Mouse (Mus musculus) kidney, embryonic 15.5 days (tissue): ENCODE data around the gene Itpr1. TPM values are rescaled to one million over a fixed set of nuclear protein-coding genes. Genes with fewer than 3 reads are reported as not detected.

ENCODE experiments used
- ATAC-seq: fragments of 200-750 bp; cut with Nextera tagmentation; replicated peaks from 2 replicates; pipeline ENCODE4 v1.8.0; 2017; ENCODE audit warnings: moderate TSS enrichment; ENCODE audit not compliant: low FRiP score
- H3K27ac ChIP-seq: fragments of 300-500 bp; sonication (generic); 2 replicates; pipeline ENCODE4 v1.5.1; 2015; ENCODE audit warnings: mild to moderate bottlenecking, inconsistent platforms
- H3K27me3 ChIP-seq: fragments of 300-500 bp; sonication (generic); 2 replicates; pipeline ENCODE4 v1.6.1; 2015; ENCODE audit warnings: inconsistent platforms
- H3K36me3 ChIP-seq: fragments of 300-500 bp; sonication (generic); 2 replicates; pipeline ENCODE4 v1.6.1; 2015; ENCODE audit warnings: inconsistent platforms
- H3K4me1 ChIP-seq: fragments of 300-500 bp; sonication (generic); 2 replicates; pipeline ENCODE4 v1.6.1; 2015; ENCODE audit warnings: inconsistent platforms
- H3K4me2 ChIP-seq: fragments of 300-500 bp; sonication (generic); 2 replicates; pipeline ENCODE4 v1.6.1; 2015; ENCODE audit warnings: moderate library complexity, mild to moderate bottlenecking, inconsistent platforms
- H3K4me3 ChIP-seq: fragments of 300-500 bp; sonication (generic); replicated peaks from 2 replicates; pipeline ENCODE4 v1.5.1; 2015; ENCODE audit warnings: mild to moderate bottlenecking, inconsistent platforms
- H3K9ac ChIP-seq: fragments of 300-500 bp; sonication (generic); 2 replicates; pipeline ENCODE4 v1.6.1; 2015; ENCODE audit warnings: mild to moderate bottlenecking, inconsistent platforms
- H3K9me3 ChIP-seq: fragments of 300-500 bp; sonication (generic); replicated peaks from 2 replicates; pipeline ENCODE4 v1.6.1; 2016; ENCODE audit warnings: inconsistent platforms
- WGBS: fragments of 180-500 bp; shearing (Covaris S2); methylation state at CpG from one replicate; pipeline ENCODE4 v1.1.7; 2015; ENCODE audit warnings: mixed read lengths; 5-methylcytosine and 5-hydroxymethylcytosine counted together
- polyA plus RNA-seq: library from polyadenylated mRNA; unstranded; fragments of >200 nt; fragmentation: Nextera tagmentation; extraction: Ambion mirVana; gene quantifications from 2 replicates; pipeline ENCODE4 v1.2.1, GENCODE M21; 2015

Gene Itpr1
- polyA plus RNA-seq, 1 experiment from 2014 or later: 19.4 TPM

DNA sequence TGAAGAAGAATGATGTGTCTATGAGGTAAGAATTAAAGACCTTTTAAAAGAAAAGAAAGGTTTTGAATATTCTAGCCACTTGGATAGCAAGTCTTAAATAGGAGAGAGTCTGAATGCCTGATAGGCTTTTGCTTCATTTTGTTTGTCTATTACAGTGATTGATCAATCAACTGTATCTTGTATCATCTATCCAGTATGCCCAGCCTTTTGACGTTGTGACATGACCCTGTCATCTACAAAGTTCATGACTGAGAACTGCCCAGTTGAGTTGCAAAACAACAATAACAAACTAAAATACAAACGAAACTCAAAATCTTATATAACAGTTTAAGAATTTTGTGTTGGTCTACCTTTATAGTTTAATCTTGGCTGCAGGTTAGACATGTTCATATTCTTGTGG, 78.1 kb downstream of the Itpr1 start:
- Histone ChIP-seq H3K36me3 (no peaks in the 10 kb centered on the region), H3K9ac (no peak overlapping the region), H3K27ac (no peak overlapping the region), H3K4me3 (no peak overlapping the region), H3K4me2 (no peak overlapping the region), H3K4me1 (no peaks in the 10 kb centered on the region), H3K27me3 (no peaks in the 10 kb centered on the region), H3K9me3 (no peaks in the 10 kb centered on the region)
- 89% methylated on average over 2 of the region's 2 CpGs for WGBS
- ATAC-seq: no peak

DNA sequence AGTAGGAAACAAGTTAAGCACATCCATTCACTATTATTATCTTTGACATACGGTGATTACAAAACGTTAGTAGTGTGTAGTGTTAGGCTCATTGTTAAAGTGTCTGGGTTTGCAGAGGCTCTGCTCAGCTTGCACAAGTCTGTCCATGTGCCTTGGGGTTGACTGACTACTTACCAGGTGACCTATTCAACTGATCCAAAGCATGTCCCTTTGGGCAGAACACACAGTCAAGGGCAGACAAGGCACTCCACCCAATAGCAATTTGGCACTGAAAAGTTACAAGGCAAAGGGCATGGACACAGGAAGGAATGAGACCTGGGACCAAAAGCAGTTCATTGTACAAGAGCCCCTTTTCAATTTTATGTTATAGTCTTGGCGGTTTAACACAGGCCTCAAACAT, 78.7 kb downstream of the Itpr1 start:
- Histone ChIP-seq H3K4me2 (no peak overlapping the region), H3K4me3 (no peak overlapping the region), H3K4me1 (no peaks in the 10 kb centered on the region), H3K9ac (no peak overlapping the region), H3K9me3 (no peaks in the 10 kb centered on the region), H3K36me3 (no peaks in the 10 kb centered on the region), H3K27ac (no peak overlapping the region), H3K27me3 (no peaks in the 10 kb centered on the region)
- no peak for ATAC-seq
- 92% methylated on average over 3 of the region's 3 CpGs for WGBS

DNA sequence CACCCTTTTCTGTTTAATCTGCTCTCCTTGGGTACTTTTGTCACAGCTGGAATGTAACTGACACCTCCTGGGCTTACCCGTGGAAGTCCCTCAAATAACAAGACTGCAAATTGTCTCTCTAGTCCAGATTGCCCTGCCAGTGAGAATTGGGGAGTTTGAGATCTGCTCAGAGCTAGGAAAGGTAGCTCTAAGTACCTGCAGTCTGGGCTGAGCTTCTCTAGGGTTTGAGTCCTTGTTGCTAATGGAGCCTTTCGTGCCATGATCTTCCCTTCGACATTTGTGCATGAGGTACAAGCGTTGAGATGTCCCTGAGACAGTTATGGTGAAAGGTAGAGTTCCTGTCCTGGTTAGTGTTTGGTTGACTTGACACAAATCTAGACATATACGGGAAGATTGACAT, 89.0 kb downstream of the Itpr1 start:
- Histone ChIP-seq H3K9ac (no peak overlapping the region), H3K9me3 (no peaks in the 10 kb centered on the region), H3K4me3 (no peak overlapping the region), H3K4me2 (no peak overlapping the region), H3K4me1 (peaks cover 21% of the 10 kb centered on the region), H3K27me3 (no peaks in the 10 kb centered on the region), H3K36me3 (no peaks in the 10 kb centered on the region), H3K27ac (no peak overlapping the region)
- ATAC-seq: no peak
- WGBS: 82% methylated on average over 5 of the region's 5 CpGs

DNA sequence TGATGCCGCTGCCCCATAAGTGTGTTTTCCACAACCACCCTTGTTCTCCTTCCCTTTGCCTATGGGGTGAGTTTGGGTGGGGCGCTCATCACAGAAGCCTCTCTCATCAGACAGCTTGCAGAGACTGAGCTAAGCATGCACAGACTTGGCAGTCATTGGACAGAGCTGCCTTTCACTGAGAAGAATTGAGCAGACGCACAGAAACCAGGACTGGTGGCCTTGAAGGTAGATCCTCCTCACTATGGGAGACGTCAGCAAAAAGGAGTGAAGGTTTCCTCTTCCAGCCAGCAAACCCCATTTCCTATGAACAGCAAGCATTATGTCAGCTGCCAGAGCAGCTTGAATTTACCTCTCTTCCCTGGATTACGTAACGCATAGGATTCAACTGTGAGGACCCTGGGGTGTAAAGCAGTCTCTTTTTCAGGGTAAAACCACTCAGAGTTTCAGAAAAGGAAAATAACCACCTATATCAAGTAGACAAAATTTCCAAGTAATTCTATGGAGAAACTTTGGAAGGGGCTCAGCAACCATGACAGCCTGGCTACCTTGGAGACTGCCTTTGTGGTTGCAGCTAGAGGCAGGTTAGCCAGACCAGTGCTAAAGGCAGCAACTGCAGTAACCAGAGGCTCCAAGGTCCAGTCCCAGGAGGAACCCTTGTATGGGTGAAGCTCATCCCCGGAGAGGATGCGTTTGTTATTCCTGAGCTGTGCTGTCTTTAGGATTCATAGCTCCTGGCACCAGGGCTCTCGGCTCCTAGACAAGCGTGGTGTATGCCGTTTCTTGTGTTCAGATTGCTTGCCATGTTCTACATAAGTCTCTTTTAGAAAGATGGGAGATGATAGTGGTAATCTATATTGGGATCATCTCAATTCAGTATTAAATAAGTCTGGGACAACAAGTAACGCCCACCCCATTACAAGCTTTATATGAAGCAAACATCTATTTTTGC, 91.0 kb downstream of the Itpr1 start:
- no peaks in the 10 kb centered on the region for H3K36me3 ChIP-seq
- H3K27ac ChIP-seq: no peak overlapping the region
- H3K9me3 ChIP-seq: no peaks in the 10 kb centered on the region
- WGBS: 77% methylated on average over 12 of the region's 12 CpGs
- no peak overlapping the region for H3K4me2 ChIP-seq
- H3K9ac ChIP-seq: no peak overlapping the region
- H3K4me3 ChIP-seq: no peak overlapping the region
- no peak for ATAC-seq
- peaks cover 26% of the 10 kb centered on the region for H3K4me1 ChIP-seq
- no peaks in the 10 kb centered on the region for H3K27me3 ChIP-seq

DNA sequence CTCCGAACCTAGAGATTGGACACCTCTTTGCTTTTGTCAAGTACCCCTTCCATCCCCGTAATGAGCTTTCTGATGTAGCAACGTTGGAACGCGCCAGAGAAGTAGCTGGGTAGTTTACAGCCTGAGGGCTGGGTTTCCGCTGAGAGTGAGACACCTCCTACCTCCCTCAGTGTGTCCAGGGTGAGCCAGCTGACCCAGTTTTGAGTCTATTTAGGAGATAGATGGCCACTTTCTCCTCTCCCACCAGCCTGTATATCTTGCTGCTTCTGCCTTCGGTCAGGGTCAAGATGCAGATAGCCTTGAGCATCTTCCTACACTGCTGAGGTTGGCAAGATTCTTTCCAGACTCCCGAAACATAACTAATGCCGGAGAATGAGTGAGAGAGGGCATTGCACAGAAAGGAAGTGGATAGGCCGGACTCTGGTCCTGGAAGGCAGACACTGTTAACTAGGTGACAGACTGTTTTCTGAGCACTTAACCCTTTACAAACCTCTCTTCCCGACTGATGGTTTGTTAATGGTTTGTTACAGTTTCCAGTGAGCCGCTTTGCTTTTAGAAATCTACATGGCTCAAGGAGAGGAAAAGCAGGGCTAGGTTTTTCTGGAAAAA, 92.4 kb downstream of the Itpr1 start:
- Histone ChIP-seq H3K4me2 (0 out of 2 replicates have a peak overlapping the region, but pooled peaks have one; percentile 3), H3K27ac (peak overlapping the region; percentile 48; the same call in 1 of the 2 replicates), H3K4me1 (peaks cover 26% of the 10 kb centered on the region), H3K36me3 (no peaks in the 10 kb centered on the region), H3K9ac (no peak overlapping the region), H3K4me3 (no peak overlapping the region), H3K27me3 (no peaks in the 10 kb centered on the region), H3K9me3 (no peaks in the 10 kb centered on the region)
- WGBS: 24% methylated on average over 12 of the region's 12 CpGs
- ATAC-seq: no peak; the same call in 1 of the 2 replicates

DNA sequence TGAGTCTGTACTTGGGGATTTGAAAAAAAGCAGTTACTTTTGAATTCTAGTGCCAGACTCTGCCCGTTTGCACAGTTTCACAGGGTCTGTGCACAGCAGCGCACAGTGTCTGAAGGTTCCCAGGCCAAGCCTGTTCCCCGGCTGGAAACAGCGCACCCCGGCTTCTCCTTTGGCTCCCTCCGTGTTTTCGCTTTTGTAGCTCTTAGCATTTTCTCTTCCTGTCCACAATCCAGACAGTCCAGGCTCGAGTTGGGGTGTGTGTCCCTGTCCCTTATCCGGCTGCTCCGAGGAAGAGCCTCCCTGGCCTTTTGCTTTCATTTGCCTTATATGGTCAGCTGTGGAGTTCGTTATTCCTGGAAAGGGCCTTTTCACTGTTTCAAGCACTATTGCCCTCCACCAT, 93.3 kb downstream of the Itpr1 start:
- Histone ChIP-seq H3K27me3 (no peaks in the 10 kb centered on the region), H3K4me3 (0 out of 2 replicates have a peak overlapping the region, but pooled peaks have one; percentile 7), H3K4me2 (peak overlapping the region; percentile 43), H3K4me1 (peaks cover 26% of the 10 kb centered on the region), H3K9ac (no peak overlapping the region), H3K9me3 (no peaks in the 10 kb centered on the region), H3K27ac (peak overlapping the region; percentile 81), H3K36me3 (no peaks in the 10 kb centered on the region)
- ATAC-seq: peak; percentile 65; the same call in 1 of the 2 replicates
- WGBS: 37% methylated on average over 11 of the region's 11 CpGs

DNA sequence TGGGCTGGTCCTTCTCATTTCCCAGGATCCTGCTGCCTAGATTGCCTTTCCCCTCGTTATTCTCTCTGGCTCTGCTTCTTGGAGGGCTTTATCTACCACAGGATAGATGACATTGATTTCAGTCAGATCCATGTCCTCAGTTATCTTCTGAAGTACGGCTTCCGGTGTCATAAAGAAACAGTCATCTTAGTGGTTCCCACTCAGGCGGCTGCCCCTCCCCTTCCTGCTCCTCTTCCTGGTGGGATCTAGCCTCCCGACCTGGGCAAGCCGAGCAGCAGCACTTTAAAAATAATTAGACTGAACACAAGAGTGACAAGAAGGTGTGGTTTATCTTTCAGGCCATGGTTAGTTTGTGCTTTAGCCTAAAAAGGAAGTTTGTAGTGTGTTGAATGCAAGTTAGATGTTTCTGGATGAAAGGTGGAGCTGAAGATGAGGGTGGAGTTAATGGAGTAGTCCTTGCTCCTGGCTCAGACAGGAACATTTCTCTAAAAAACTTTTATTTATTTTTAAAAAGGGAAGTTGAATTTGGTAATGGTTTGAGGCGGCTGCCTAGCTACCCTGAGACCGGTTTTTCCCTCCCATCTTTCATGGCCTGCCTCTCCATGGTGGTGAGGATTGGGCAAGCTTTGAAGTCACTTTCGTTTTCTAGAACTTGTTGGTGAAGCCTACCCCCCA, 94.2 kb downstream of the Itpr1 start:
- Histone ChIP-seq H3K4me1 (peaks cover 26% of the 10 kb centered on the region), H3K27ac (peak overlapping the region; percentile 81), H3K9me3 (no peaks in the 10 kb centered on the region), H3K36me3 (no peaks in the 10 kb centered on the region), H3K9ac (no peak overlapping the region), H3K27me3 (no peaks in the 10 kb centered on the region), H3K4me3 (no peak overlapping the region), H3K4me2 (peak overlapping the region; percentile 43)
- no peak for ATAC-seq
- WGBS: 52% methylated on average over 9 of the region's 9 CpGs

DNA sequence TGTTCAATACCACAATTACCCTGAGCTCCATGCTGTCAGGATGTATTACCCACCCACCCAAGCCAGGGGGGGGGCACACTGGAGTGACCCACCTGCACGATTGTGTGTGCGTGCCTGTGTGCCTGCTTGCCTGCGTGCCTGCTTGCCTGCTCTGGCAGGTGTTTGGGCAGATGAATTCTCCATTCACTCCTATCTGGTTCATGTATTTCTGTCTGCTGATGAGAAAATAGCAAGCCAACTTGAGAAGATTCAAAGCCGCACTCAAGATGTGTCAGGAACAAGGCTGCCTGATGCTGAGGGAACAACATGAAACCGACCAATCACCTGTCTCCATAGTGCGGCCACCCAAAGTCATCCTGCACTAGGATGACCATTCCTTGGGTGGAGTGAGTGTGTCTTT, 94.9 kb downstream of the Itpr1 start:
- no peak overlapping the region for H3K27ac ChIP-seq
- no peak overlapping the region for H3K4me2 ChIP-seq
- 93% methylated on average over 6 of the region's 6 CpGs for WGBS
- H3K9ac ChIP-seq: no peak overlapping the region
- peaks cover 26% of the 10 kb centered on the region for H3K4me1 ChIP-seq
- no peaks in the 10 kb centered on the region for H3K27me3 ChIP-seq
- ATAC-seq: no peak
- H3K36me3 ChIP-seq: no peaks in the 10 kb centered on the region
- H3K4me3 ChIP-seq: no peak overlapping the region
- no peaks in the 10 kb centered on the region for H3K9me3 ChIP-seq

DNA sequence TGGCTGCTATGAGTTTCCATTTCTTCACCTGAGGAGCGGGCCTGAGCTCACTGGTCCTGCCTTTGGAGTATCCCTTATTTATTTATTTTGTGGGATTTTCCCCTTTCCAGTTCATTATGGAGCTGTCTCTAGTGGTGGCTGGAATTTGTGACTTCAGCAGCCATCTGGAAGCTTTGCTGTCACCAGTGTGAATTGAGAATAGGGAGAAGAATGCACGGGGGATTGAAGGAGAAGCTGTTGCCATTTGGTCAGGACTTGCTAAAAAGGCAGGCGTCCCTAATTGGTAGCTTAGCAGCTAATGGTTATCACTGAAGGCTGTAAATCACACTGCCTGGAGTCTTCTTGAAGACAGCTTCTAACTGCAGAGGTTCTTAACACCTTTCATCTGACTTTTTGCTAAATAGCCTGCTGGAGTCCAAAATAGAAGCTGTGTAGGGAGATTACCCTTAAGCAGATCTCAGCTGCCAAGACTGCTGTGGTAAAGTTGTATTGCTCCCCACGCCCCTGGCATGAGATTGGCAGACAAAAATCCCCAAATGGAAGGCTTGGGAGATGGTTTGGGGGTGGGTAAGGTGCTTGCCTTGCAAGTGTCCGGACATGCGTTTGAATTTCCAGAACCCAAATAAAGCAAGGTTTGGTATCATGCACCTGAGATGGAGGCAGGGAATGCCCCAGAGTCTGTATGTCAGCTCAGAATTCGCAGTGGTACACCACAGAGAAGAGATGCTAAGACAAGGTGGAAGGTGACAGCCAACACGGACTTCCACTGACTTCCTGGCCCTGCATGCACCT, 96.7 kb downstream of the Itpr1 start:
- no peak overlapping the region for H3K4me3 ChIP-seq
- no peaks in the 10 kb centered on the region for H3K27me3 ChIP-seq
- no peak overlapping the region for H3K9ac ChIP-seq
- H3K4me1 ChIP-seq: peaks cover 25% of the 10 kb centered on the region
- H3K9me3 ChIP-seq: no peaks in the 10 kb centered on the region
- no peak overlapping the region for H3K4me2 ChIP-seq
- H3K36me3 ChIP-seq: no peaks in the 10 kb centered on the region
- H3K27ac ChIP-seq: no peak overlapping the region
- 53% methylated on average over 8 of the region's 8 CpGs for WGBS
- ATAC-seq: no peak

DNA sequence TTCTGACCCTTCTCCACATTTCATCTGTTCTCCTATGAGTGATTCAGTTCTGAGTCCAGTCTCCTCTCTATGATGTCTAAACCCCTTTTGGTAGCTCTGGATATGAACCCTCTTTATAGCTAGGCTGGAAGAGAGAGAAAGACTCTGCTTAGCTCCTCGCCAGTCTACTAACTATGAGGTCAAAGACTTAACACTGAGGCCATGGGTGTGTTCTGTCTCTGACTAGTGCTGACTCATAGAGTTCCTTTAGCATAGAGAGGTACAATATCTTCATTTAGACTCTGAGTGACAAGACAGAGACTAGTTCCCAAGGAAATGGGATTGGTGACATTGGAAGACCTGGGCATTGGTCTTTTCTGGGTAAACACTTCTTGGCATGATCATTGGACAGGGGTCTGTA, 100.2 kb downstream of the Itpr1 start:
- no peaks in the 10 kb centered on the region for H3K9me3 ChIP-seq
- no peak overlapping the region for H3K27ac ChIP-seq
- H3K27me3 ChIP-seq: no peaks in the 10 kb centered on the region
- whole genome bisulfite sequencing: 77% methylated on average over 1 of the region's 1 CpGs
- H3K4me3 ChIP-seq: no peak overlapping the region
- no peak for ATAC-seq
- no peak overlapping the region for H3K4me2 ChIP-seq
- no peaks in the 10 kb centered on the region for H3K36me3 ChIP-seq
- no peak overlapping the region for H3K9ac ChIP-seq
- H3K4me1 ChIP-seq: no peaks in the 10 kb centered on the region

DNA sequence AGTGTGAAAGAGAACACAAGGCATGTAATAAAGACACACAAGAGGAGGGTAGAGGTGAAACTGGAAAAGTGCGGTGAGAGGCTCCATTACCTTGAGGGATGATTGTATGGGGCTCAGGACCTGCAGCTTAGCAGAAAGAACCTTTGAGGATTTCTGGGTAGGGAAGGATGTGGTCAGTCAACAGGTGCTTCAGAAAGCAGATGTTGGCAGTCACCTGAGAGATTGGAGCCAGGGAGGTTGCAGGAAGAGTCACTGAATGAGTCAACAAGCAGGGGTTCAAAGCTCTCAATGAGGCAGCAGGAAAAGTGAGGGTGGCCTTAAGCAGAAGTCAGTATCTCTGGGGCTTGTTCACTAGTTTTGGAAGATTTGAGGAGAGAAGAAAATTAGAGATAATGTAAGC, 101.1 kb downstream of the Itpr1 start:
- no peak for ATAC-seq
- 90% methylated on average over 1 of the region's 1 CpGs for WGBS
- Histone ChIP-seq H3K36me3 (no peaks in the 10 kb centered on the region), H3K27me3 (no peaks in the 10 kb centered on the region), H3K27ac (no peak overlapping the region), H3K4me2 (no peak overlapping the region), H3K9me3 (no peaks in the 10 kb centered on the region), H3K4me1 (no peaks in the 10 kb centered on the region), H3K9ac (no peak overlapping the region), H3K4me3 (no peak overlapping the region)
